8 mouse cellular contexts compared by ENCODE assay signal in genomic region chr6:90368976-90369724, GRCm38 (mm10). TPM values are rescaled to one million over a fixed set of nuclear protein-coding genes. Genes with fewer than 3 reads are reported as not detected.
DNase-seq lines count a peak whose midpoint lies in the region; ATAC-seq and TF ChIP-seq lines count a peak whose summit lies in the region.

Gene Zxdc (plus strand): TSS chr6:90369492.

- peak; percentile 36; the same call in 1 of the 2 replicates for TF ChIP-seq POLR2A in bone marrow macrophage, adult 2 months (IDR thresholded peaks at IDR 0.05; ENCODE audit: borderline replicate concordance, low read depth, low read length)
- peak; percentile 82 for TF ChIP-seq POLR2A in embryonic fibroblast, embryonic 13.5 days (IDR thresholded peaks at IDR 0.05; ENCODE audit: low read depth, low read length)

- ATAC-seq in kidney, embryonic 14.5 days (ENCODE audit: low FRiP score, low TSS enrichment) = peak; percentile 99
- ATAC-seq in limb, embryonic 15.5 days (ENCODE audit: insufficient number of reproducible peaks, low FRiP score, low TSS enrichment, low read depth) = peak; percentile 98

- peak; percentile 96 for DNase-seq in A20 (ENCODE audit: low read depth, low spot score)
- peak; percentile 99 to 100 for DNase-seq in heart, adult 9 months (ENCODE audit: low spot score in 2 of 2)
- peak; percentile 88 to 90 for DNase-seq in monocyte, adult 2 months (ENCODE audit: low read depth in 1 of 2, low spot score in 2 of 2)
- peak; percentile 98 for DNase-seq in spleen, postnatal 36 days (ENCODE audit: low spot score in 2 of 2)

- peak within 1 kb of the TSS; percentile 89 for H3K4me3 ChIP-seq in bone marrow macrophage, adult 2 months (ENCODE audit: insufficient read depth, low read length)
- H3K4me3 ChIP-seq in embryonic fibroblast, embryonic 13.5 days (ENCODE audit: insufficient read depth, low read length) = peak within 1 kb of the TSS; percentile 90
- H3K4me3 ChIP-seq in kidney, embryonic 14.5 days (ENCODE audit: low read length) = peak within 1 kb of the TSS; percentile 92
- H3K4me3 ChIP-seq in limb, embryonic 15.5 days = peak within 1 kb of the TSS; percentile 93

- peak within 1 kb of the TSS; percentile 98 for H3K4me2 ChIP-seq in kidney, embryonic 14.5 days (replicated peaks; ENCODE audit: low read depth, low read length)
- peak within 1 kb of the TSS; percentile 92 for H3K4me2 ChIP-seq in limb, embryonic 15.5 days

- H3K27me3 ChIP-seq in kidney, embryonic 14.5 days (ENCODE audit: control insufficient read depth, insufficient read depth, low read length) = no peaks in the 10 kb centered on the region
- no peaks in the 10 kb centered on the region for H3K27me3 ChIP-seq in limb, embryonic 15.5 days

- 9% methylated on average over 36 of the region's 41 CpGs for WGBS in kidney, embryonic 14.5 days
- 7% methylated on average over 41 of the region's 41 CpGs for WGBS in limb, embryonic 15.5 days

- H3K27ac ChIP-seq in bone marrow macrophage, adult 2 months (ENCODE audit: insufficient read depth, low read depth, low read length) = peak within 1 kb of the TSS; percentile 49
- peak within 1 kb of the TSS; percentile 59 for H3K27ac ChIP-seq in embryonic fibroblast, embryonic 13.5 days (ENCODE audit: insufficient read depth, low read length)
- H3K27ac ChIP-seq in kidney, embryonic 14.5 days (ENCODE audit: low read depth, low read length) = peak within 1 kb of the TSS; percentile 67; the same call in 1 of the 2 replicates
- peak within 1 kb of the TSS; percentile 83 for H3K27ac ChIP-seq in limb, embryonic 15.5 days

- H3K4me1 ChIP-seq in bone marrow macrophage, adult 2 months (ENCODE audit: control insufficient read depth, insufficient read depth, low read length) = peaks cover 15% of the 10 kb centered on the region
- H3K4me1 ChIP-seq in embryonic fibroblast, embryonic 13.5 days (ENCODE audit: control insufficient read depth, insufficient read depth, low read length) = peaks cover 9% of the 10 kb centered on the region
- peaks cover 15% of the 10 kb centered on the region for H3K4me1 ChIP-seq in kidney, embryonic 14.5 days (ENCODE audit: control insufficient read depth, insufficient read depth, low read length)
- H3K4me1 ChIP-seq in limb, embryonic 15.5 days = peaks cover 26% of the 10 kb centered on the region

- TF ChIP-seq CTCF in bone marrow macrophage, adult 2 months (IDR thresholded peaks at IDR 0.05; ENCODE audit: low read depth, low read length) = no peak
- TF ChIP-seq CTCF in embryonic fibroblast, embryonic 13.5 days (IDR thresholded peaks at IDR 0.05; ENCODE audit: borderline replicate concordance, insufficient read depth, low read length) = no peak

- H3K9me3 ChIP-seq in kidney, embryonic 14.5 days (ENCODE audit: control insufficient read depth, low read length) = no peaks in the 10 kb centered on the region
- H3K9me3 ChIP-seq in limb, embryonic 15.5 days = no peaks in the 10 kb centered on the region

- peaks cover 20% of the 10 kb centered on the region for H3K36me3 ChIP-seq in kidney, embryonic 14.5 days (ENCODE audit: control insufficient read depth, insufficient read depth, low read length)
- H3K36me3 ChIP-seq in limb, embryonic 15.5 days = peaks cover 18% of the 10 kb centered on the region

- peak within 1 kb of the TSS; percentile 87 for H3K9ac ChIP-seq in kidney, embryonic 14.5 days (ENCODE audit: low read depth, low read length)
- H3K9ac ChIP-seq in limb, embryonic 15.5 days = peak within 1 kb of the TSS; percentile 82

RNA-seq across cellular contexts. Expression of gene Zxdc, which starts in this region (rescaled TPM):
- polyA plus RNA-seq in bone marrow macrophage, adult 2 months (2012; ENCODE audit: insufficient read depth, insufficient read length, missing spikeins) = 9.7 and 12.2 TPM in 2 replicates
- 14.2 and 14.7 TPM in 2 replicates for polyA plus RNA-seq in embryonic fibroblast, embryonic 13.5 days (2011; ENCODE audit: insufficient read length, low read depth, missing spikeins)
- 8.6 and 12.9 TPM in 2 replicates for polyA plus RNA-seq in kidney, embryonic 14.5 days (2014; fragmentation: Nextera tagmentation; extraction: Ambion mirVana)
- 6.7 and 8.9 TPM in 2 replicates for polyA plus RNA-seq in limb, embryonic 15.5 days (2015; fragmentation: Nextera tagmentation; extraction: Ambion mirVana)

Comparison
In these comparisons a context has a peak if more than half of its experiments do, and no peak if none do; other contexts are left out.
1. Peak in every context shown above with its lines: DNase-seq, ATAC-seq, H3K4me3 ChIP-seq and H3K27ac ChIP-seq.